Mouse (Mus musculus) CD4-positive naive resting alpha-beta T cell, adult 76 days (primary cell): ENCODE measurements around the gene Rbm12b1. TPM values are rescaled to one million over a fixed set of nuclear protein-coding genes. Genes with fewer than 3 reads are reported as not detected.

Experiments used
- total RNA-seq: library from RNA; stranded (reverse); gene quantifications from one replicate; pipeline ENCODE4 v1.2.4, GENCODE M21; 2023

Rbm12b1 gene
- 19.0 TPM for total RNA-seq

DNA sequence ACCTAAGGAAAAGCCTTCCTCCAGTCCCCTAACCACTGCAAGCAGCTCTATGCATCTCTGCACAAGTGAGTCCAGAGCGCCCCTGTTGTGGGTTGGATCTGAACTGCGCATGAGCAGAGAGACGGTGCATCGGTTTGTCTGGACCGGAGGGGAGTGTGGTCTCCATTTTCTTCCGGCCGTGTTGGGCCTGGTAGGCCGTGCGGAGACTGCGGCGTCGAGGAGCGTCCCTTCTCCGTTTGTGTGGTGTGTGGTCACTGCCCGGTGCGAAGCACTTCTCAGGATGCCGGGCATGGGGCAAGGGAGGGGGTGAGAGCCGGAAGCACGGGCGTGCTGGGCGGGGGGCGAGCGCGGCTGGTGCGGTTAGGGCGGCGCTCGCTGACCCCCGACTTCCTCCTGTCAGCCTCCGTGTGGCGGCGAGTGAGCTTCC is at the start of gene Rbm12b1:
Rbm12b1 (plus strand) TSS at position 124 of the 427 bp plus-strand sequence.

DNA sequence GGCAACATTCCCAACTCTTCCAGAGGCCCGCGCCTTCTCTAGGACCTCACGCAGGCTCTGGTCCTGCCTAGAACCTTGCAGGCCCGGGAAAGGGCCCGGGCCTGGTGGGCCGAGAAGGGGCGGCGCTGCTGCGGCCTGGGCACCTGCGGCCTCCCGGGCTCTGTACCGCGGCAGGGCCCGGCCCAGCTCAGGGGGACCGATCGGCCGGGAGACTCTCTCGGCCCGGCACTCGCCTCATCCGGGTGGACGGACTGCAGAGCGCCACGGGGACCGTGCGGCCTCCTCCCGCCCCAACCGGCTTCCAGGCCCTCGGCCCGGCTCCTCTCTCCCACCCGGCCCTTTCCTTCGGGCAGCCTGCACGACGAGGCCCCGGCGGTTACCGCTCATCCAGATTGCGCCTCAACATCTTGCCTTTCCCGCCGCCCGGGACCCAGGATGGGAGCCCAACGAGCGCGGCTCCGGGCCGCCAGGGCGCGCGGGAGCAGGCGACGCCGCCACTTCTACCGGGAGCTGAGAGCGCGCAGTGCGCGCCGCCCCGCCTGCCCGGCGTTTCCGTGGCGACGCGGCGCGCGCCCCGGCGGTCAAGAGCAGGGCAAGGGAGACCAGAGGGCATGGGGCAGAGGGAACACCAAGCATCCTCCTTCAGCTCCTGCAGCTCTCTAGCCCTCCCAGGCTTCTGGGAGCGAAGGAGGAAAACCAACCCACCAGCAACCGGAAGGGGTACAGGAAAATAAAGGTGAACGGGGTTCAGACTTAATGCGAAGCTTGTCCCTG is 31.4 kb downstream of the Rbm12b1 start, which contains the start of gene Fam92a:
Fam92a (minus strand) TSS at position 698 of the 774 bp plus-strand sequence.

Other genes with a start within 250 kb of the Rbm12b1 start
- not detected for gene Gm10604, start 159.0 kb upstream of the Rbm12b1 start, total RNA-seq
- gene Rbm12b2, start 50.8 kb upstream of the Rbm12b1 start, total RNA-seq = 27.5 TPM
- 9.9 TPM for gene Fam92a, start 31.8 kb downstream of the Rbm12b1 start, total RNA-seq